Mouse (Mus musculus) induced T-regulatory cell, adult 2 months (primary cell): ENCODE results near the gene Krt27.

Experiments
- DNase-seq: peaks from one replicate; pipeline ENCODE4 v3.0.0-alpha.2; 2012; ENCODE audit warnings: low read depth

Krt27 gene

DNA sequence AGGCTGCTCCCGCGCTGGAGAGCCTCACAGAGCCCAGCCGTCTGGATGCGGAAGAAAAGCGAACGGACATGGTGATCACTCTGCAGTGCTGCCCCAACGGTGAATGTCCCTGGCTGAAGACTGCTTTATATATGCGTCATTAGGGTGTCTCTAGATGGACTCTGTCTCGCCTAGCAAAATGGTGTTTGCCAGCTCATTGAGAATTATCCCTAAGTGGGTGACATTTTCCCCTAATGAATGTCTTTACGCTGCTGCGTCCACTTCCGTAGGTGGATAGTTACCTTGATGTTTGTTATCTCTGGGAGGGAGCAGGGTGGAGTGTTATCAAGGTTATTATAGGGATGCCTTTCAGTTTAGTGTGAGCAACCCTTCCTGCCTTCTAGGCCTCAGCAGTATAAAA, at the start of gene Krt27:
Krt27 (minus strand) TSS at position 101 of the 400 bp plus-strand sequence.
- no peak for DNase-seq

GRCm38 (mm10) chr11:99399956-99400549, 49.1 kb upstream of the Krt27 start:
- DNase-seq = no peak

DNA sequence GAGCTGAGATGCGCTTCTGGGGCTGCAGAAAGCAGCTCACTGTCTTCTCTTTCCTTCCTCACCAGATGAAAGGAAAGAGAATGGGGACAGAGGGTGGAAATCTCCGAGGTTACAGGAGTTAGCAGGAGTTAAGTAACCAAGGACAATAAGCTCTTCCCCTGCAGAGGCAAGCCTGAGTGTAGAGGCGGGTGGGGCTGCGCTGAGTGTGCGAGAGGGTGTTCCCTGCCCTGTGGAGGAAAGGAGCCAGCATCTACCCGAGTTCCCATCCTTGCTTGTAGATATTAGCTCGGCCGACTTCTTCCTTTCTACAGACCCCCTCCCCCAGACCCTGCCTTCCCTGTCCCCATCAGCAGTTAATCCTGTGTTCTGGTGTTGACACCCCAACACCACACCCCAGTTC, 47.9 kb upstream of the Krt27 start:
- DNase-seq = no peak

- DNase-seq = no peak
Measured at GRCm38 (mm10) chr11:99398084-99398483, 47.2 kb upstream of the Krt27 start.

DNA sequence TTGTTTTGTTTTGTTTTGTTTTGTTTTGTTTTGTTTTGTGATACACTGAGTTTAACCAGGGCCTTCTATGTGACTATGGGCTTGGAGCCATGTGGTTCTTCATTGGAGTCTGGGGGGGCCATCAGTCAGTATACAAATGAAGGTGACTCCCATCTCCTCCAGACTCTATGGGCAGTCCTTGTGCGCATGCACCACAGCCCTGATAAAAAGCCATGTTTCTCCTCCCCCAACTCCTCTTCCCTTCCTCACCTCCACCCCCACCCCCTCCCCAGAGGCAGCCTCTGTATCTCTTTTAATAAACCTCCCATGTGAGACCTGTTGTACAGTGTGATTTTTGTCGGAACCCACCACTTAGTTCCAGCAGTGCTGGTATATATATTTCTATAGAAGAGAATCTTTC, 45.8 kb upstream of the Krt27 start:
- DNase-seq = no peak

DNA sequence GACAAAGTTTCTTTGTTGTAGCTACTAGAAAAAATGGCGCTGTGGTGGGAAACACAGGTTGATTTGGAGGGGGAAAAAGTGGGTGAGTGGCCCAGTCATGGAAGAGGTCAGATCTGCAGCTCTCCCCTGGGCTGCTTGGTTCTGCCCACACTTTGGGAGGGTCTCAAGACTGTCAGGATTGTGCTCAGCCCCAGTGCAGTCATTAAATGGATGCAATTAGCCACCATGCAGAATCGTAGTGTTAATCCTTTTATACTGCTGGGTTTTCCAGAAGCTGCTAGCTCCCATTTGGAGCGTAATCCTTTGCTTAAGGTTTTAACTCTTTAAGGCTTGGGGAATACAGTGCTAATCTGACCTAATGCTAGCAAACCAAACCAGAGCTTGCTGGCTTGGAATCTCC, 45.1 kb upstream of the Krt27 start:
- no peak for DNase-seq

DNA sequence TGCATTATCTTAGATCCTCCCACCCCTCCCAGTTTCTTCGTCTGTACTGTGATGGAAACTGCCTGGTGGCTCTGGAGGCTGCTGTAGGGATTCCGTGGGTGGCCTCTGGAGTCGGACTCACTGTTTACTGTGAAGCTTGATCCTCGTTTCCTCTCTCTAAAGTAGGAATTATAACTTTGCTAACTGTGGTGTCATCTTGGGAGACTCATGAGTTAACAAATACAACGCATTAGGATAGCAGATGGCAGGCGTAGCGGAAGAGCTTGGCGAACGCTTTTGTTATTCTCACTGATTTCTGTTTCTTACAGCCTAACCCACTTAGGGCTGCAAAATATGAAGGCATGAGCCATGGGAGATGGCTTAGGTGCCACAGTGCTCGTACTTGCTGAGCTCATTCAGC, 41.6 kb upstream of the Krt27 start:
- no peak for DNase-seq

- DNase-seq = no peak
Measured at GRCm38 (mm10) chr11:99391375-99391774, 40.5 kb upstream of the Krt27 start.

GRCm38 (mm10) chr11:99390866-99391265, 40.0 kb upstream of the Krt27 start:
- DNase-seq = no peak

DNA sequence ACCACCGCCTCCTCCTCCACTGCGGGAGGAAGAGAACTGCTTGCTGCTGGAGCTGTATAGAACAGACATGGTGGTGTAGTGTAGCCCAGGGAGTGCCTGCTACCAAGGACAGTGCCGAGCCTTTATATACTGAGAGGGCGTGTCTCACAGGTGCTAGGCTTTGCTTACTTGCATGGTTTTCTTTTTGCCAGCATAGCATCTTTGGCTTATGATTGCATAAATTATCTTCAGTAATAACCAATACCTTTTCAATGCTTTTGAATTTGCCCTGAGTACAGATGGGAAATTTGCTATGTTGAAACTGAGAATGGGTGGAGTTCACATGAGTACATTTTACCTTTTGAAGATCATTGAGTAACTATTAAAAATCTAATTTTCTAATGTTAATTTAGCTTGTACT, 38.4 kb upstream of the Krt27 start, which contains the start of gene Krt10:
Krt10 (minus strand) TSS at position 101 of the 400 bp plus-strand sequence.
- DNase-seq = no peak

GRCm38 (mm10) chr11:99388661-99389060, 37.8 kb upstream of the Krt27 start:
- DNase-seq = no peak

GRCm38 (mm10) chr11:99385813-99386721, 35.2 kb upstream of the Krt27 start:
- DNase-seq = peak; percentile 74

GRCm38 (mm10) chr11:99379568-99379967, 28.7 kb upstream of the Krt27 start:
- DNase-seq = peak; percentile 85

GRCm38 (mm10) chr11:99374803-99375202, 23.9 kb upstream of the Krt27 start, which contains the start of gene Krt28:
Krt28 (minus strand) TSS chr11:99374903.
- no peak for DNase-seq

DNA sequence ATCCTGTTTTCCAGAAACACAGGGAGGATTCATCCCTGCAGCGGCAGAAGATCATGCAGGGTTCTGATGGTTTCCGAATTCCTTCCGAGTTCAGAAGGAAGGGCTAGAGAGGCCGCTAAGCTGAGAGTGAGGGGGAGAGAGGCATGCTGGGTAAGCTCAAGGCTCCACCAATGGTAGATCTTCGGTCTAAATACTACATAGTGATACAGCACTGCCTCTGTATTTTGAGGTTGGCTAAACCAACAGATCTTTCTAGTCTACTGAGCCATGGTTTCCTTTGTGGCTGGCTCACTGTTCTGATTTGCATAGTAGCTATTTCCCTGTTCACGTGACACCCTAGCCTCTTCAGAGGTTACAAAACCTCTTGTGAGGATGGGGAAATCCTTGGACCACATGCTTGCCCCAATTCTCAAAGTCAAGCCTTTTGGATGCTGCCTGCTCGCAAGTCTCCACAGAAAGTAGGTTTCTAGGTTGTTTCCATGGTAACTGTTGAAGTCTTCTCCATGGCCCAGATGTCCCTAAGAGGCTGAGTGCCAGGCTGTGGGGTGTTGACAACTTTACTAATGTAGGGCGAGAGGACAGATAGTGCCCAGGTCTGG, 19.0 kb upstream of the Krt27 start:
- DNase-seq = no peak

DNA sequence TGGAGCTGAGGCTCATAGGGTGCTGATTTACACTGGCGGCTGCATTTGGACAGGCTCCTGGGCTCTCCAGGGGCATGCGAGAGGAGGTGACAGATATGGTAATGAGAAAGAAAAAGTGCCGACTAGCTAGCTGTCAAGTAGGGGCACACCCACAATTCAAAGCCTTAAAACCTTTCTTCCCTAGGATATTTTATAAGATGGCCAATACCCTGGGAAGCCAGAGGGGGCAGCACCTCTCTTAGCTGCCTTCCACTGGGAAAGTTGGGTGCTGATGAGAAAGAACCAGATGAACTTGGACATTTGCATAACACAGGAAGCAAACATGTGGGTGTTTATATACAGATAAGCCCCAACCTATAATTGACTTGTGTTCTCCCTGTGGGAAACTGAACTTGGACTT, 18.3 kb upstream of the Krt27 start:
- no peak for DNase-seq

DNA sequence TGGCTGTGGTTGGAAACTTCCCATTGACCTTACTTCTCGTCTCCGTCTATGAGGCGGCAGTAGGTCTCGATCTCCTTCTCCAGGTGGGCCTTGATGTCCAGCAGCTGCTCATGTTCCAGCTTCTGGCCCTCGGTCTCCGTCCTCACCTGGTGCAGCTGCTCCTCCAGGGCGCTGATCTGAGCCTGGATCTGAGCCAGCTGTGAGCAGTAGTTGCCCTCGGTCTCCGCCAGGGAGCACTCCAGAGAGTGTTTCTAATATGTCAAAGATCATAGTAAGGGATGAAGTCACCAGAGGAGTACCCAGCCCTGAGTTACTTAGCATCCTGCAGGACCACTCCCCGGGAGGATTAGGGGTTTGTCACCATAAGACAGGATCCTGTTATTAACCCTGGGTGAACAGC, 15.9 kb upstream of the Krt27 start:
- peak; percentile 16 for DNase-seq

DNA sequence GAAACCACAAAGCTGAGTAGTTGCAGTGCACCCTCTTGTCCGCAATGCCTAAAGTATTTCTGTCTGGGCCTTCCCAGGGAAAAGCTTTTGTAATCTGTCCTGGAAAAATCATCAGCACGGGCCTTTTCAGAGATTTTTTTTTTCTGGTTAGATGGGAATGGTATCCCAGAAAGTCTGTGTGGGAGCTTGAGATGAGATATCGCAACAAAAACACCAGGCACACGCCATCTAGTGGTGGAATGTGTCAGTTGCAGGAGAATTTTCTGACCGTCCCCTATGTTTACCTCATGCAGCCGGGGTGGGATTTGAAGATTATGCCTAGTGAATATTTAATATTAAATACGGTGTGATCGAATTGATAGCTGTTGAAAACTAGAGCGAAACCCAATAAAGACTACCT, 13.5 kb upstream of the Krt27 start:
- DNase-seq = peak; percentile 59

DNA sequence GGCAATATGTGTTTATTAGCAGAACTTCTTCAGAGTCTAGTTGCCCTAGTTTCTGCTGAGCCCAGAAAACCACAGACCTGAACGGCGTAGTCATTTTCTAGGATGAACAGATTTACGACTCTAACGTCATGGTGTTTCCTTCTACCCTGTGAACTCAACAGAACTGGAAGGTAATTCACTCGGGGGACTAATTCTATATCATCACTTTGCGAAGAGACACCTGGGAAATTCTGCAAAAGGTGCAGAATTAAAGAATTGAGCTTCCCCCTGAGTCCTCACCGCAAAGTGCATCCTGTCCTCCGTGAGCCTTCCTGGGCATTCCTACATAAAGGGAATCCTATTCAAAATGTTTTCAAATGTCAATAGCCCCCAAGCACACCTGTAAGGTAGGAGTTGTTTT, 10.5 kb upstream of the Krt27 start:
- DNase-seq = no peak

- no peak for DNase-seq
Measured at GRCm38 (mm10) chr11:99339299-99339847, 11.5 kb downstream of the Krt27 start.

- DNase-seq = no peak
Measured at GRCm38 (mm10) chr11:99337866-99338265, 13.0 kb downstream of the Krt27 start, which contains the start of gene Krt26. Krt26 (minus strand) TSS chr11:99337966.

- no peak for DNase-seq
Measured at GRCm38 (mm10) chr11:99333426-99333825, 17.5 kb downstream of the Krt27 start.

GRCm38 (mm10) chr11:99329655-99330054, 21.2 kb downstream of the Krt27 start:
- no peak for DNase-seq
